Mouse (Mus musculus) liver, embryonic 11.5 days (tissue): ENCODE results near the gene Phc1. TPM values are rescaled to one million over a fixed set of nuclear protein-coding genes. Genes with fewer than 3 reads are reported as not detected.

Source experiments
- ATAC-seq: fragments of 200-750 bp; cut with Nextera tagmentation; replicated peaks from 2 replicates; pipeline ENCODE4 v1.8.0; 2017; ENCODE audit warnings: moderate number of reproducible peaks, mild to moderate bottlenecking, moderate TSS enrichment, moderate library complexity; ENCODE audit not compliant: low FRiP score
- DNase-seq: peaks from one replicate; pipeline ENCODE4 v3.0.0-alpha.2; 2017; ENCODE audit warnings: low spot score
- H3K27ac ChIP-seq: fragments of 300-500 bp; sonication (generic); 2 replicates; pipeline ENCODE4 v1.5.1; 2014; ENCODE audit warnings: mild to moderate bottlenecking, low read depth, low read length, control low read depth
- H3K27me3 ChIP-seq: fragments of 300-500 bp; sonication (generic); replicated peaks from 2 replicates; pipeline ENCODE4 v1.6.1; 2014; ENCODE audit warnings: low read length, mixed read lengths; ENCODE audit not compliant: control insufficient read depth, insufficient read depth
- H3K36me3 ChIP-seq: fragments of 300-500 bp; sonication (generic); 2 replicates; pipeline ENCODE4 v1.6.1; 2014; ENCODE audit warnings: mild to moderate bottlenecking, low read length, moderate library complexity, mixed read lengths; ENCODE audit not compliant: control insufficient read depth, insufficient read depth
- H3K4me1 ChIP-seq: fragments of 300-500 bp; sonication (generic); replicated peaks from 2 replicates; pipeline ENCODE4 v1.6.1; 2014; ENCODE audit warnings: low read length, mixed read lengths; ENCODE audit not compliant: control insufficient read depth, insufficient read depth
- H3K4me2 ChIP-seq: fragments of 300-500 bp; sonication (generic); 2 replicates; pipeline ENCODE4 v1.6.1; 2014; ENCODE audit warnings: mild to moderate bottlenecking, control low read depth, moderate library complexity
- H3K4me3 ChIP-seq: fragments of 300-500 bp; sonication (generic); 2 replicates; pipeline ENCODE4 v1.5.1; 2014; ENCODE audit warnings: low read depth, low read length, control low read depth
- H3K9ac ChIP-seq: fragments of 300-500 bp; sonication (generic); 2 replicates; pipeline ENCODE4 v1.6.1; 2014; ENCODE audit warnings: low read depth, low read length, control low read depth
- H3K9me3 ChIP-seq: fragments of 300-500 bp; sonication (generic); 2 replicates; pipeline ENCODE4 v1.6.1; 2016; ENCODE audit warnings: low read length, inconsistent platforms, mixed read lengths; ENCODE audit not compliant: control insufficient read depth
- WGBS: fragments of 180-500 bp; shearing (Covaris S2); extraction: QIAGEN DNeasy Blood & Tissue Kit; methylation state at CpG from one replicate; pipeline ENCODE4 v1.1.7; 2014; 5-methylcytosine and 5-hydroxymethylcytosine counted together
- polyA plus RNA-seq: library from polyadenylated mRNA; unstranded; fragments of >200 nt; fragmentation: Nextera tagmentation; extraction: Ambion mirVana; gene quantifications from 2 replicates; pipeline ENCODE4 v1.2.1, GENCODE M21; 2014

The Phc1 gene
- polyA plus RNA-seq, 1 experiment from 2014 or later: 12.4 TPM

DNA sequence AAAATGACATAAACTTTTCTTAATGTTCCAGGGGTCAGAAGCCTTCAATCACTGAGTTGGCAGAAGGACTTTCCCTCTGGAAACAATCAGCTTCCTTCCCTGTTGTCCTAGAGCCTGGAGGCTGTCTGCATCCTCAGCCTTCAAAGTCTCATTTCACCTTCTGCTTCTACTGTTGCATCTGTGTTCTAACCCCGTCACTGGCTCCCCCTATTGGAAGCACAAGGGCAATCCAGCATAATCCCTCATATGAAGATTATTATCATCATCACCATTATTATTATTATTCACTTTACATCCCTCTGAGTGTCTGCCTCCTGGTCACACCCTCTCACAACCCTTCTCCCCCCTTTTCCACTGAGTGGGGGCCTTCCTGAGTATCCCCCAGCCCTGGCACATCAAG is 52.1 kb downstream of the Phc1 start:
- ATAC-seq: no peak
- no peak for DNase-seq
- H3K9me3 ChIP-seq: no peaks in the 10 kb centered on the region
- no peaks in the 10 kb centered on the region for H3K27me3 ChIP-seq
- no peaks in the 10 kb centered on the region for H3K4me1 ChIP-seq
- WGBS: 72% methylated on average over 1 of the region's 1 CpGs
- H3K27ac ChIP-seq: no peak overlapping the region
- H3K36me3 ChIP-seq: no peaks in the 10 kb centered on the region
- H3K4me3 ChIP-seq: no peak overlapping the region
- H3K4me2 ChIP-seq: no peak overlapping the region
- H3K9ac ChIP-seq: no peak overlapping the region

DNA sequence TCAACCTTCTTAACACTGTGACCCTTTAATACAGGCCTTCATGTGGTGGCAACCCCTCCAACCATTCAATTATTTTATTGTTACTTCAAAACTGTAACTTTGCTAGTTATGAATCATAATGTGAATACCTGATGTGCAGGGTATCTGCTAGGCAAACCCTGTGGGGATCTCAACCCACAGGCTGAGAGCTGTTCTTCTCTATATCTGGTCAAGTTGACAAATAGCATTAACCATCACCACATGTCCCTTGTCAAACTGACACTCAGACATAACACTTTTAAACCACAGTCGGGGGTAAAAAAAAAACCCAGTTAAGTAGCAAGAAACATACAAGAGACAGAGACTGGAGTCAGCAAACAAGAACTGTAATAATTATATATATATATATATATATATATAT is 55.5 kb downstream of the Phc1 start:
- H3K9ac ChIP-seq: no peak overlapping the region
- H3K4me1 ChIP-seq: no peaks in the 10 kb centered on the region
- ATAC-seq (no peak), DNase-seq (no peak)
- H3K9me3 ChIP-seq: no peaks in the 10 kb centered on the region
- H3K27me3 ChIP-seq: no peaks in the 10 kb centered on the region
- H3K4me3 ChIP-seq: no peak overlapping the region
- WGBS: 47% methylated on average over 1 of the region's 1 CpGs
- no peaks in the 10 kb centered on the region for H3K36me3 ChIP-seq
- no peak overlapping the region for H3K4me2 ChIP-seq
- no peak overlapping the region for H3K27ac ChIP-seq

DNA sequence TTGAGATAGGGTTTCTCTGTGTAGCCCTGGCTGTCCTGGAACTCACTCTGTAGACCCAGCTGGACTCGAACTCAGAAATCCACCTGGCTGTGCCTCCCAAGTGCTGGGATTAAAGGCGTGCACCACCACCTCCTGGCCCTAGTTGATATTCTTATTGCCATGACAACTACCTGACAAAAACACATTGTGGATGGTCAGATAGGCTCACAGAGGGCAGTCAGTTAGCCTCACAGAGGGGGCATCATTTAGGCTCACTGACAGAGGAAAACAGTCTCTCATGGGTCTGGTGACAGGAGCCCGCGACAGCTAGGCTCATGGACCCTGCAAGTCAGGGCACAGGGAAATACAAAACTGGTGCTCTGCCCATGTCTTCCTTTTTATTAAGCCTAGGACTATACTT is 56.1 kb downstream of the Phc1 start:
- peak; percentile 61 for ATAC-seq
- no peaks in the 10 kb centered on the region for H3K36me3 ChIP-seq
- 64% methylated on average over 4 of the region's 4 CpGs for WGBS

DNA sequence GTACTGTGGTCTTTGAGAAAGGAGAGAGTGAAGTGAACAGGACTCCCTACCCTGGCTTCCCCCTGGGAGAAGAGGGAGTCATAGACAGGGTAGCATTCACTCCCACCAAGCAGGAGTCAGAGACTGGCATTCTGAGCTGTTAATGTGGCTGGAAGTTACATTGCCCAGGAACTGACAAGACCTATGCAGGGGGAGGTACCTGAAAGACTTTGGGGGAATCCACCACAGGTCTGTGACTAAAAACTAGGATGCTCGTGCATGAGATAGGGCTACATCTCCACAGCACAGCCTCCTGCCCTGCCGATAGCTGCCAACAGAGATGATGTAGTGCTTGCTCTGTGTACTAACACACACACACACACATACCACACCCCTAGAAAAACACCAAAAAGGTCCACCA is 56.9 kb downstream of the Phc1 start:
- WGBS: 74% methylated on average over 2 of the region's 2 CpGs
- no peak for ATAC-seq

More for the DNA sequence above, 56.1 kb downstream of the Phc1 start:
- no peak for DNase-seq
- Histone ChIP-seq H3K27ac (no peak overlapping the region), H3K27me3 (no peaks in the 10 kb centered on the region), H3K9ac (no peak overlapping the region), H3K9me3 (no peaks in the 10 kb centered on the region), H3K4me3 (no peak overlapping the region), H3K4me1 (no peaks in the 10 kb centered on the region), H3K4me2 (no peak overlapping the region)

DNA sequence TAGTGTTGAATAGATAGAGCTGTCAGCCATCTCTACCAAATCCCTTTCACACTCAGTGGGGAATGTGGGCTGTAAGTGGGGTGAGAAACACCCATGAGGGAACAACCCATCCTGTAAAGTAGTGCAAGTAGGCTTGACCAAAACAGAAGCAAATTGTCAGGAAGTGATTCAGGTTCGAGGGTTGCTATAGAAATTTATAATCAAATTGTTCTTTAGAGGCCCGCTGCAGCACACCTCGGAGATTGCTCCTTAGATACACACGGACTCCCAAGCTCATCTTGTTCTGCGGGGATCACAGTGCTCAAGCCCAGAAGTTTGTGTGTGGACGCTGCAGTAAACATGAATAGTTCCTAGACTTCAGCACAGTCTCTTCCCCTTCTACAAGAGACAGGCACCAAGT is 57.6 kb downstream of the Phc1 start, which contains the start of gene Klrg1:
Gene Klrg1 (minus strand): TSS at position 101 of the 400 bp plus-strand sequence.
- H3K4me3 ChIP-seq: no peak within 1 kb of the TSS
- H3K9ac ChIP-seq: no peak within 1 kb of the TSS
- no peaks in the 10 kb centered on the region for H3K27me3 ChIP-seq
- DNase-seq (no peak), ATAC-seq (no peak)
- WGBS: 78% methylated on average over 6 of the region's 6 CpGs
- no peak within 1 kb of the TSS for H3K27ac ChIP-seq
- H3K4me2 ChIP-seq: no peak within 1 kb of the TSS
- no peaks in the 10 kb centered on the region for H3K4me1 ChIP-seq
- no peaks in the 10 kb centered on the region for H3K36me3 ChIP-seq
- no peaks in the 10 kb centered on the region for H3K9me3 ChIP-seq

More for the DNA sequence above, 56.9 kb downstream of the Phc1 start:
- Histone ChIP-seq H3K36me3 (no peaks in the 10 kb centered on the region), H3K4me3 (no peak overlapping the region), H3K4me2 (no peak overlapping the region), H3K27me3 (no peaks in the 10 kb centered on the region), H3K9ac (no peak overlapping the region), H3K27ac (no peak overlapping the region), H3K4me1 (no peaks in the 10 kb centered on the region), H3K9me3 (no peaks in the 10 kb centered on the region)
- DNase-seq: no peak

DNA sequence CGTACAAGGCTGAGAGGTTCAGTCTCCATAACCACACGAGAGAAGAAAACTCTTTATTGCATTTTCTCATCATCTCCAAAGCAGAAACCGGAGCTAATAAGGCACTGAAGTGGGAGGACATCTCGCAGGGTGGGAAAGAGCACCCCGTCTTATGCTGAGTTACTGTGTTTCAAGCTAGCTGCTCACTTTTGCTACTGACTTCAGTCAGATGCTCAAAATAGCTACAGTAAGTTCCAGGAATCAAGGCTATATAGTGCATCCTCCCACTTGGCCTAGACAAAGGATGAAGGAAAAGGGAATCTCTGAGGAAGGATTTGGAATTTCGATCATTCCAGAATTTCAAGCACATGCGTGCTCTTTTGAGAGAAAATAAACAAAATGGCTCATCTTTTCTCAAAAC is 63.8 kb downstream of the Phc1 start:
- Histone ChIP-seq H3K9me3 (no peaks in the 10 kb centered on the region), H3K36me3 (no peaks in the 10 kb centered on the region), H3K4me1 (peaks cover 8% of the 10 kb centered on the region), H3K4me3 (no peak overlapping the region), H3K9ac (no peak overlapping the region), H3K27ac (no peak overlapping the region), H3K27me3 (no peaks in the 10 kb centered on the region), H3K4me2 (no peak overlapping the region)
- DNase-seq: no peak
- 82% methylated on average over 7 of the region's 7 CpGs for WGBS
- ATAC-seq: no peak

DNA sequence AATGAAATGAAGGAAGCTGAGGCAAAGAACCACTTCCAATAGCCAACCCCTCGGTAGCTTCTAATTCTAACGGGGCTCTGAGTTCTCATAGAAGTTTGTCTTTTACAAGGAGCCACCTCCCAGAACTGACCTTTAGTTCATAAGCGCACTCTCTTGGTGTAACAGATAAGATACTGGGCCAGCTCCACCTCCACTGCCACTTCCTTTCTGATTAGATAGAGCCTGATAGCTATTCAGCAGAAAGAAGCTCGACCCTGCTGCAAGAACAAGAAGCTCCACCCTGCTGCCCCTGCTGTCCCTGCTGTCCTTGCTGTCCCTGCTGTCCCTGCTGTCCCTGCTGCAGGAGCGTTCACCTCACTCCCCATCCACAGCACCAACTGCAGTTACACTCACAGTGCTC is 65.8 kb downstream of the Phc1 start:
- peak overlapping the region; percentile 42 for H3K4me2 ChIP-seq

DNA sequence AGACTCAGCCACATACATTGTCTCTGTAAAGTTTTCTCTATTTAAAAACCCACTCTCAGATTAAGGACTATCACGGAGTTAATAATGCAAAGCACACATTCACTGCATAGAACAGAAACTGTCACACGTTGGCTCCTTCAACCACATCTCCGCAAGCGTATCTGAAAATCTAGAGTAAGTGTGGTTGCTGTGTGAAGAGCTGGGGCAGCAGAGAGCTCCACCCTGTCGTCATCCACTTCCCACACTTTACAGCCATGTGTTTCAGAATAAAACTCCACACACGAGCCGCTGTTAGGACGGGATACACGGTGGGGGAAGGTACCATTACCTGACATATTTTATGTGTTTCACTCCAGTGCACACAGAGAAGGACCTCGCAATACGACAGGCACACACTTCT is 70.2 kb downstream of the Phc1 start:
- H3K4me1 ChIP-seq: peaks cover 8% of the 10 kb centered on the region
- 79% methylated on average over 11 of the region's 11 CpGs for WGBS

More for the DNA sequence above, 65.8 kb downstream of the Phc1 start:
- Histone ChIP-seq H3K27ac (peak overlapping the region; percentile 19; the same call in 1 of the 2 replicates), H3K9ac (no peak overlapping the region), H3K9me3 (no peaks in the 10 kb centered on the region), H3K36me3 (no peaks in the 10 kb centered on the region), H3K4me1 (peaks cover 8% of the 10 kb centered on the region), H3K4me3 (no peak overlapping the region), H3K27me3 (no peaks in the 10 kb centered on the region)
- WGBS: 18% methylated on average over 5 of the region's 5 CpGs
- no peak for DNase-seq
- peak; percentile 75 for ATAC-seq

DNA sequence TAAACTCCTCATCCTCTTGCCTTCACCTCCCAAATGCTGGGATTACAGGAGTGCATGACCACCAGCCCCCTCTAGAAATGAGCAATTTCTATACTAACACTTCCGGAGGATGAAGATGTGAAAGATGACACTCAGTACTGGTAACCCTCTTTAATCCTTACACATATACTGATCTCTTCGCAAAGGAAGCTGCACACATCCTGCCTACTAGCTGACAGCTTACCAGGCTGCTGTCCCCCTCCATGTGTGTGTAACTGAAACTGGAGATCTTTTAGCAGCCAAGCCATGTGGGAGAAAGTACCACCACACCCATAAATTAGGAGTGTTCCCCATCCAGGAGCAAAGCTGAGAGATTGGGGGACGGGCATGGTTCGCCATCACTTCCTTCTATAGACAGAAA is 71.2 kb downstream of the Phc1 start:
- DNase-seq: no peak
- 83% methylated on average over 4 of the region's 4 CpGs for WGBS
- H3K4me2 ChIP-seq: no peak overlapping the region

More for the DNA sequence above, 70.2 kb downstream of the Phc1 start:
- no peak overlapping the region for H3K27ac ChIP-seq
- no peak for DNase-seq
- no peaks in the 10 kb centered on the region for H3K36me3 ChIP-seq
- H3K4me2 ChIP-seq: no peak overlapping the region
- H3K4me3 ChIP-seq: no peak overlapping the region
- H3K9ac ChIP-seq: no peak overlapping the region
- no peaks in the 10 kb centered on the region for H3K27me3 ChIP-seq
- no peak for ATAC-seq
- no peaks in the 10 kb centered on the region for H3K9me3 ChIP-seq

More for the DNA sequence above, 71.2 kb downstream of the Phc1 start:
- Histone ChIP-seq H3K9ac (no peak overlapping the region), H3K4me3 (no peak overlapping the region), H3K36me3 (no peaks in the 10 kb centered on the region), H3K27ac (no peak overlapping the region), H3K9me3 (no peaks in the 10 kb centered on the region), H3K27me3 (no peaks in the 10 kb centered on the region), H3K4me1 (peaks cover under 1% of the 10 kb centered on the region)
- no peak for ATAC-seq
